Mouse (Mus musculus) mature B cell (primary cell): Measurements from ENCODE around the gene Apbb2.

Experiments
- in situ Hi-C: fragments of 300-500 bp; cut with MboI; formaldehyde crosslinking; loops from 2 replicates; pipeline ENCODE4 v1.14.3; 2019

Gene Apbb2

DNA sequence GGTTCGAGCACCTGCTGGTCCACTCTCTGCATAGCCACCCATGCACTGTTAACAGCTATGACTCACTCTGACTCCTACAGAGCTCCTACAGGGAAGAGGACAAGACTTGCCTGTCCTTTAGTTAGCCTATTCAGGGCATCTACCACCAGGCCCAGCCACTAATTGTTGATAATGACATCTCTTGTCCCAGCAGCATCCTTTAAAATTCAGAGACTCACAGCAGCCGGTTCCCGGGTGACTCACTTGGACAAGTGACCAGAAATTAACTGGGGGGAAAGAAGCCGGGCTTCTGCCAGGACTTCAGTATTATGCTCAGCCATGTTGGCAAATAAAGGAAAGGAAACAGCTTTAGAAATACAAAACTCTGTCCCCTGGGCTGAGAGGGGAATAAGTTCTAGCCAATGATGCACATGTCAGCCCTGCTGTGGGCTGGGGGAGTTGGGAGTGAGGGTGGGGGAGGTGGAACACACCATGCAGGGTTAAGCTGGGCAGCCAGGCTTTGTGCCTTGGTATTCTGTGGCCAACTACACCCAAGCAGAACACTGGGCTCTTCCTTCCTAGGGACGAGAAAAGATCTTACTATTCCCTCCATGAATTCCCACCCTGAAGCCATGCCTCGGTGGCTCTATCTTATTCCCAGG is 233.7 kb downstream of the Apbb2 start:
- in situ Hi-C loops: no loop called here

DNA sequence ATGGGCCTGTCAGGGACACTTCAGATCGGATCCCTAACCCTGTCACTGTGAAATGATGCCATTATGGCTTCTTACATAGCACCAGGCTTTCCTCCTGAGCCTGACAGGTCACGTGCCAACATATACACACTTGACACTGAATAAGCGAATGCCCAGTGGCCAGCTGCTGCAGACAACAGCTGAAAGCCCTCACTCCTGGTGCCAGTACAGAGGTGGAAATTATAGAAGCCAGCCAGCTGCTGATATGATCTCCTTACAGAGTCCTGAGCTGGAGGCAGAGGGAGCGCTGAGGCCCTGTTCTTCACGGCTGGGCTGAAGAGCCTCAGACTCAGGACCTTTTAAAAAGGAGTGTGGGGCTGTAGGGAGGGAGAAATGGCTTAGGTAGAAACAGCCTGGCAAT is 234.5 kb downstream of the Apbb2 start:
- in situ Hi-C loops: no loop called here

DNA sequence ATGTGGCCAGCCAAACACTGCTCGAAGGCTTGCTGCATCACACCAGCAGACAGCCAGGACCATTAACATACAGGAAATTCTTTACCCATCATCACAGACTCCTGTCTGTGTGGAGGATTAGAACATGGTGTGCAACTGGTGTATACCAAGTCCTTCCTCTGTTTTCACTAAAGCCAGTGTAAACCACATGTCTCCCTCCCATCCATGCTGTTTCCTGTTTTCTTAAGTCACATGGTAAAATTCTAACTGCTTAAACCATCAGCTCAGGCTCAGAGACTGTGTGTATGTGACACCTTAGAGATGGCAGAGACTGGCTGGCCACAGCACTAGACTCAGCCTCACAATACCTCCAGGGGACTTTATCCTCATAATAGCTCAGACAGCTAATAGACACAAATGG is 236.5 kb downstream of the Apbb2 start:
- in situ Hi-C loops: no loop called here

DNA sequence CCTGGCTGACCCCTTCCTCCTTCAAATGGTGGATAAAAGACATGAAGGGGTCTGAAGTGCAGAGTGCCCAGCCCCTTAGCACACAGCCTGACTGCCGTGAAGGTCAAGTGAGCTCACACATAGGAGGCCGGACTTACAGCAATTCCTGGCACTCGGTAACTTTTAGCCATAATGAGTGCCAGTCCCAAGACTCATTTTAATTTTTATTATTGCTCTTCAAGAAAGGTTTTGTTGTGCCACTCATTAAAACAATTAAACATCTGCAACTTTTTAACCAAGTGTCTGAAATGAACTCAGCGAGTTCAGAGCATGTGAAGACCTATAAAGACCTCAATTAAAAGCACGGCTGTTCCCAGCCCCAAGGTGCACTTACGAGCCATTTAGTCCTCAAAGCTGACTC is 239.6 kb downstream of the Apbb2 start:
- in situ Hi-C loops: no loop called here

DNA sequence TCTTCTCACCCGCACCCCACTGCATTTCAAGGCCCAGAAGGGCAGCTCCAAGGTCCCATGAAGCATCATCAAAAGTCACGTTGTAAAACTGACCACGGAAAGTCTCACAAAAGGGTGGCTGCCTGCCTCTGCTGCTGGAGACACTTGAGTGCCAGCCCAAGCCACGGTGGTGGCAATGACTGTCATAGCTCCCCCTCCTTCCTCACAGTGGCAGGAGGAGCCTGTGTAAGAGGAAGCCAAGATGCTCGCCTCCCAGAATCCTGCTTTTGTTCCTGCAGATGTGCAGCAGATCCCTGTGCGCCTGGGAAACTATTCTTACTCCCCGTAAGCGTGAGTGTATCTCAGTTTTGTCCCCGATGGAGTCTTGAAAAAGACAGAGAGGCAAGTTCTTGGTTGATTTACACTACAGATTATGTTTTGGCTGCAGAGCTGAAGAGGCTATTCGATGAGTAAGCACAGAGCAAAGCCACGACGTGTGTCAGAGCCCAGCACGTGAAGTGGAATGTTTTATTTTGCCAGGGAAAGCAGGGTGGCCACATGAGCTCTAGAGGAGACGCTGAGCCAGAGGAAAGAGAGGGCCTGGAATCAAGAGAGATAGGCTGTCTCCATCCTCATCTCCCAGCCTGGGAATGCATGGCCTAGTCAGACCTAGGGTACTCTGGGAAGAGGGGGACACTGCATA is 241.9 kb downstream of the Apbb2 start:
- in situ Hi-C loops: no loop called here

DNA sequence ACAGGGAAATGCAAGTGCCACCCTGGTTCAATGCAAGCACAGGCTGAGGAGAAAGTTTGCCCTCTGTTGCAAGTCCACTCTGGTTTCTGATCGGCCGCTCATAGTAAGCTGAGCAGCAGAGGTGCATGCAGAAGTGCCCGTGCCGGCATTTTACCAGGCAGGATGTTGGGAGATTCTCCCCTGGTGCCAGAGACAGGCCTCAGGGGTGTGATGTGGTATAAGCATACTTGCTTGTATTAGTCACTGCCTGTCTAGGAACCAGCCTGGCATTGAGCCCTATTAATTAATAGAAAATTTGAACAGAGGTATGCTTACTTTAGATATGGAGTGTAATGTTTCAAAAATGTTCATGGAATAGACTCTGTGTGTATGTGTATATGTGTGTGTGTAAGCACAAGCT is 244.2 kb downstream of the Apbb2 start:
- in situ Hi-C loops: no loop called here

DNA sequence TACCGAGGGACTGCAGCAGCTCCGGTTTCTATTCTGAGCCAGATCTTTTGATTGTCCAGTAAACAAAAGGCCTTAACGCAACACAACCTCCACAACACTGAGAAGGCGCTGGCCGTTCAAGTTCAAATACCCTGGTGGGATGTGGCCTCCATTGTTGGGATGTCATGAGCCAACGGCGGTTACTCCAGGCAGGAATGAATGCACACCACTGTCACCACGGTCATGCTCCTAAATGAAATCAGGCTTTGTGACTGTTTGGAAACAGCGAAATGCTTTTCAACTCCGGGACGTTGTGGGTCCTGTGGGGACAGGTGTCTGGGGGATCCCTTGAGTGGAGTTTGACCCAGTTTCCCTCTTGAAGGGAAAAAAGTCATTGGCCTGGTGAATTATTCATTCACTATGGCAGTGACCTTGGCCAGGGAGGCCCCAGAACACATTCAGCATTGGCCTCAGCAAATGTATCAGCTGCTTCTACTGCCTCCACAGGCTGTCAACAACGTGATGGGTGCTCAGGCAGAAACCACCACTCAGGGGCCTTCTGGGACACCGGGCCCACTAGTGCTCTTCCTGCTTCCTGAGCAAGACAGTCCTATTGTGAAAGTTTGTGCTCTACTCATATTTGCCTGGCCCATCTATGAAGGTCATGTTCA is 244.9 kb downstream of the Apbb2 start:
- in situ Hi-C loops: no loop called here

DNA sequence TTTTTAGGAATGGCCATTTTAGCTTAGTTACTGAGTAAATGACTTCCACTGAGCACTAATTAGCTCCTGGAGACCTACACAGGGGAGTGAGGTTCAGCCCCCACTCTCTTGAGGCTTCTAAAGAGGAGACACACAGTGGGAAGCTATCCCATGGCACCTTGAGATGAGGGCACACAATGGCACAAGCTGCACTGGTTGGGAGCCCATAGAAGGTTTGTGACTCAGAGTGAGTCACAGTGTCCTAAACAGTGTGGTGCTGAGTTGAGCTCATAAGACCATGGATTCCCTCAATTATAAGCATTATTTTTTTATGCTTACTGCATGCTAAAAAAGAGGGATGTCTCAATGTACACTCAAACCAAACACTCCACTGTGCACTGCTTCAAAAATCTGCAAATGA is 247.5 kb downstream of the Apbb2 start:
- in situ Hi-C loops: no loop called here

DNA sequence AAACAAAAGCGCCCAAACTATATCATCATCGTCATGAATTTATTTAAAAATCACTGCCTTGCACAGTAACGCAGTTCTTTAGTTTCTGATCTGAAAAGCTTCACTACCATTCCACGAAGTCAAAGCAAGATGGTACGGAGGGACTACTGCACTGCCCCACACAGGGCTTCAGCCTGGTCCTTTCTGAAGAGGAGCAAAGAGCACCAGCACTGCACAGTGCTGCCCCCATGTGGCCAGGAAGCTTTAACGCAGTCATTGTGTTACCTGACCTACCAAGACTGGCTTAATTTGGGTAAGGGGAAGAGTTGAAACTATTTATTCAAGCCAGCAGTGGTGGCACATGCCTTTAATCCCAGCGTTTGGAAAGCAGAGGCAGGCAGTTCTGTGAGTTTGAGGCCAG is 249.6 kb downstream of the Apbb2 start:
- in situ Hi-C loops: no loop called here

DNA sequence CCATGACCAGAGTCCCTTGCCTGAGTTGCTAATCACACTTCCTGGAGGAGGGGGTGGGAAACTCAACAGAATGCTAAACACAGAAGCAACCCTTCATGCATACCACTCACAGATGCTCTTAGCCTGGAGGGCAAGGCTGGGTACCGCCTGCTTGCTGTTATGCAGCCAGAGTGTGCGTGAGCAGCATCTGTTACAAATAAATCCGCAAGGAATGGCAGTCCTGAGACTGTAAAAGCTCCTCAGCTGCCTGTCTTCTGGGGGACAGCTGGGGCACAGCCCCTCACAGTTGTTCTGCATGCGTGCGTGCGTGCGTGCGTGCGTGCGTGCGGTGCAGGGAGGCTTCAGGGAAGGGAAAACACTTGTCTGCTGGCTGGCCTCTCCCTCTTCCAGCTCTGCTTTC is 250.9 kb downstream of the Apbb2 start:
- in situ Hi-C loops: no loop called here

DNA sequence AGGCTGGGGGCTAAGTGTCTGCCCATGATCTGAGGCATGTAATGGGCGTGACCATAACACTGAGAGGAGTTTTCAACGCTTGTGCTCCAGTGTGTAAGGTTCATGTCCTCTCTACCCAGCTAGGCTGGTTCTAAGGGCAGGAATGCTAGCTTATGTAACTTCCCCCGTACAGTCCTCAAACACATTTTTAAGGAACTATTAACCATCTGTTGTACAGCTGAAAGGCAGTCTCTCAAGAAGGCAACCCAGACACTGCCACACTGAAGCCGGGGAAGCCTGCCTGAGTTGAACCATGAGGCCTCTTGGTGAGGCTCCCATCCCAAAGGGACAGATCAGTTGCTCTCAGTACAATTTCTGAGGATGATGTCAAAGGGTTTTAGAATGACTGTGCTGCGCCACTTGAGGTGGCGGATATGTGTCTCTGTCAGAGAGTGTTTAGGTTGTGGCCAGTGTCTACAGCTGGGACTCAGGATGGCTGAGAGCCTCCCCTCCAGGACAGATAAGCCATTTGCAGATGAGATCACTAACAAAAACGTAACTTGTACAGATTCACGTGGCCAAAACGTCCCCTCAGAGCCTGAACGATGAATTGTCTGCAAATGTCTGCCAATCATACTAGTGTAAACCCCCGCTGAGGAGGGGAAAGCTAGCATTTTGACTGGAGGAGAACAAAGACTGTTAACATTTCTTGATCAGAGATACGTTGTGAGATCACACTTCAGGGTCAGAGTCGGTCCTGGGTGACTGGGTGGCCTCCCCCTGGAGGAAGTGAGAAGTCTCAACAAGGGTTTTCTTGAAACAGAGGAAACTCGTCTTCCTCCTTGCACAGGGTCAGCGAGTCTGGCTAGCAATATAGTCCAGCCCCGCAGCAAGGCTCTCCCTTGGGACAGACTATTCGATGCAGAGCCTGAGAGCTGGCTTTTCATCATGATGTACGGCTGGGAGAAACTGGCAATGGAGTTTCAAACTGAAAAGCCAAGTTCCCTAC is 255.0 kb downstream of the Apbb2 start:
- in situ Hi-C loops: no loop called here

DNA sequence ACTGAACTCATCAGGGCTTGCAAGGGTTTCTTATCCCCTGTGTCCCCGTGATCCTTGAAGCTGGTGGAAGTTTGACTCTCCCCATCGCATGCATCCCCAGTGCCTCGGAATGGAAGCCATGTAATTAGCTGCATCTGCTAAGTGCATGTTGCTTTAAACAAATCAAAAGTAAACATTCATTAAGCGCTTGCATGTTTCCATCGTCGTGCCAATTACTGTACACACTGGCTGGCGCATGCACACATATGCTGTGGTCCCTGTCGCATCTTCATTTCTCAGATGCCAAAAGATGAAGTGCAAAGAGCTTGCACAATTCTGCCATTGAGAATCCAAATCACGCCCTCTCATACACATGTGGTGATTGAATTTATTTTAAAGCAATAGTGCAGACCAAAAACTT is 257.8 kb downstream of the Apbb2 start:
- in situ Hi-C loops: no loop called here

DNA sequence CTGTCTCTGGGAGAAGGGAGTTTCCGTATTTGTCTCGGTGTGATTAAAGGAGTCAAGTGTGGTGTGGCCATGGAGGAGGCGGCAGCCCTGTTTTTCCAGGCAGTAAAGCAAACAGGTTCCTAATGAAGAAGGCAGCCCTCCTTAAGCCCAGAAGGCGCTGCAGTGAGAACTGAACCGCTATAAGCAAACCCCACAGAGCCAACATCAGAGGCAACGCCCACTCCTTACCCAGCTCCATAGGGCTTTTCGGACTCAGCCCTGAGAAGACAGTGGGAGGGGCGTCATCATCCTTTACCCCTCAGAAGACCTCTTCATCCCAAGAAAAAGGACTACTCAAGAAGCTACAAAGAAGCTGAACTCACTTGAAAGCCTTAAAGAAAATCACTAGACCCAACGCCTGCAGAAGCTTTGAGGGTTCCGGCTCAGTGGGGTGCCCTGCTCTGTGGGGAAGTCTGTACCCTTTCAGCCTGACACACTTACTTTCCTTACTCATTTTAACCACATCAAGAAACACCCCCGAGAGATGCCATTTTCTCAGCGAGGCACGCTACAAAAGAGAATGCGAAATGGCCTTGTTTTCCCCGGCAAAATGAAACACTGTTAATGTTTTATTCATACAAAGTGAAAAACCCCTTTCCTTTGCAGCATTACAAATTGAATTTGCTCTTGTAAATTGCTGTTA is 258.7 kb downstream of the Apbb2 start:
- in situ Hi-C loops: no loop called here

DNA sequence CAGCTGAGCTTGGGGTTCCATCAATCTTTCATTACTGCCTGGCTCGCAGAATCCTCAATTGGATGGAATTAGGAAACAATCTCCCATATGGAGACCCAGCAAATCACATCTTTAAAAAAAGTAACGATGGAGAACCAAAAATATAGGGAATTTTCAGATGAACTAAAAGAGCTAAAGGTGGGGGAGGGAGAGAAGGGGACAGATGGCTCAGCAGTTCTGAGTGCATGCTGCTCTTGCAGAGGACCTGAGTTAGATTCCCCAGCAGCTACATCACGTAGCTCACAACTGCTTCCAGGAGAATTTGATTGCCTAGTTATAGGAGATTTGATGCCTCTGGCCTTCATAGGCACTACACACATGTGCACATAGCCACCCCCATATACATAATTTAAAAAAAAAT is 263.4 kb downstream of the Apbb2 start:
- in situ Hi-C loops: no loop called here

DNA sequence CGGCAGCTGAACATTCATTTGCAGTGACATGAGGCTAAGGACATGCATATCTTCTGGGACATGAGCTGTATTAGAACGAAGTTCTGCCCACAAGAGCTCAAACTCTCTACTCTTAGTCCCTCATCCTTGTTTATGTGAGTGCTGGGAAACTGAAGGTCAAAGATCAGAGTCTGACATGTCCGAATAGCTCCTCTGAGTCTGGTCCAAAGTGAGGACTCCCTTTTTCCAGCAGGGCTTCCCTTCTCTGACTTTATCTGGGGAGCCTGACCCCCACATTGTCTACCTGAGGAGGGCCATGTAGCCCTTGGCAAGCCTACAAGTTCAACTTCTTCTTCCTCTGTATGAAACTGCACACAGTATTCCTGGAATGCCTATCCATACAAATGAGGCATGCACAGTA is 264.7 kb downstream of the Apbb2 start:
- in situ Hi-C loops: no loop called here

DNA sequence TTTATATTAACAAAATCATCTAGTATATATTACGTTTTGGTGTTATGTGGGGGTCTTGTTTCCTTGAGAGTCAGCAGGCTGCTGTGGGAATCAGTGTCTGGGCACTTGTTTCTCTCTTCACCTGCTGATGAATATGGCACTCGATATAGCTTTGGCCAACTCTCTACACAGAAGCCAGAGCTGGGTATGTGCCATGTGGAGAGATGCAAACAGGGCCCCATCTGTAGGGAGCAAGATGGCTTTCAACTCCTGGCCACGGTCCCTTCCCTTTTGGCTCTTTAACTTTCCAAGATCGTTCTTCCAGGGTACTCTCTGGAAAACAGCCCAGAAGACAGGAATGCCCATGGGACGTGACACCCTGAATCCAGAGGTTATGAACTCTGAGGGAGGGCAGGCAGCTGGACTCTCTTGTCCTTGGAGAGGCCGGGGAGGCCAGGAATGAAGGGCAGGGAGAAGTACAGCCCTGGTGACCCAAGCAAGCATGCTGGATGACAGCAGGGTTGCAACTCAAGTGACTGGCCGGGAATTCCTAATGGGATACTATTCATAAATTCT is 266.7 kb downstream of the Apbb2 start:
- in situ Hi-C loops: no loop called here

DNA sequence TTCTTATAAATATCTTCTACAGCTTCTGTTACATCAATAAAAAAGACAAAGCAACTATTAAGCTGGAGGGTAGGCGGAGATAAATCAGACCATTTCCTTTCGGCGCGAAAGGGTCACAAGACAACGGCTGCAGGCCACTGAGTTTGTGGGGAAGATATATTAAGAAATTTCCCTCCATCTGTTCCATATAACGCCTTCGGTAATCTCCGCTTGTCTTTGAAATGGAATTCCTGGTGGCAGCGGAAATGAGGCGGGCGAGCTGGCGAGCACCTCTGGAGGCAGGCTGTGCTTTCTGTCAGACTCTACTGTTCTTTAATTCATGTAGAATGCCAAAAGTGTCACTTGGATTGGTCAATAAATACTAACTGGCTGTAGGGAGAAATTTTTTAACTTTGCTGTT is 267.5 kb downstream of the Apbb2 start:
- in situ Hi-C loops: no loop called here

DNA sequence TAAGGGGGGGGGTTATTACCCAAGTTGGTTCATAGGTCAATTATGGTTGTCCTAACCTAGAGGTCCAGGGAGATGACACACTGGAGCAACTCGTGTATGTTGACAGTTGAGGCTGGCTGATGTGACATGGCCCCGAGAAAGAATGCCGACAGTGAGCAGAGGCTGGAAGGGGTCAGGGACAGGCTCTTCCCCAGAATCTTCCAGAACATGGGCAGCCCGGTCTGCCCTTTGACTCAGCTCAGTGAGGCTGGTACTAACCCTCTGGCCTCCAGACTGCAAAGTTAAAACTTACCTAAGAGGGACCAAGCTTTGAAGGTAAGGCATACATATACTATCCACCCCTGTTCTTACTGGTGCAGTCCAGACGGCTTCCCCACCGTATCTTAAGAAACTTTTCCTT is 268.0 kb downstream of the Apbb2 start:
- in situ Hi-C loops: no loop called here

DNA sequence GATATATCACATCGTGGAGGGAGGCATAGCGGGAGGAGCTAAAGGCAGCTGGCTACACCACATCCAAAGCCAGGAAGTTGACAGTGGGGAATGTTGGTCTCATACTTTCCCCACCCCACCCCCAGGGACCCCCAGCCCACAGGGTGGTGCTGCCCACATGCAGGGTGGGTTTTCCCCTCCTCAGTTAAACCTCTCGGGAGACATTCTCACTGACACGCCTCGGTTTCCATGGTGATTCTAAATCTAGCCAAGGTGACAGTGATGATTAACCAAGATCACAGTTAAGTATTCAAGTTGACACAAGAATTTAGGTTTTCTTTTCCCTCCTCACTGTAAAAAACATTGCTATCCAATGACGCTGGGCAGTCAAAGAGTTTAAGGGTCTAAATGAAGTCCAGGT is 270.2 kb downstream of the Apbb2 start:
- in situ Hi-C loops: no loop called here

DNA sequence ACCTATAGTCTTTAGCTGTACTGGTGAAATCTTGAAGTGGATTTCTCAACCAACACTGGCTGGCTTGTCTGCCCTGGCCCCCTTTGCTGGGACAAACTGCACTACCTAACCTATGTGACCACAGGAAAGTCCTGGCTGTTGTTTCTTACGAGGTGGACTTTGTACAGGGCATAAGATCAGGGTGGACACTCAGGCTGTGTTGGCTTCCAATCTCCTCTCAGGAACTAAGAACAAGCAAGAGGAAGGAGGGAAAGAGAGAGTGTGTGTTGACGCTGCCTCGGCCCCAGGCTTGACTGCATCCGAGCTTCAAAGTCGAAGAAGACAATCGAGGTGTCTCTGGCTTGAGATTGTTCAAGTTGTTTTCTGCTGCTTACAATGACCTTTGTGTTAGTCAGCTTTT is 271.8 kb downstream of the Apbb2 start:
- in situ Hi-C loops: no loop called here

DNA sequence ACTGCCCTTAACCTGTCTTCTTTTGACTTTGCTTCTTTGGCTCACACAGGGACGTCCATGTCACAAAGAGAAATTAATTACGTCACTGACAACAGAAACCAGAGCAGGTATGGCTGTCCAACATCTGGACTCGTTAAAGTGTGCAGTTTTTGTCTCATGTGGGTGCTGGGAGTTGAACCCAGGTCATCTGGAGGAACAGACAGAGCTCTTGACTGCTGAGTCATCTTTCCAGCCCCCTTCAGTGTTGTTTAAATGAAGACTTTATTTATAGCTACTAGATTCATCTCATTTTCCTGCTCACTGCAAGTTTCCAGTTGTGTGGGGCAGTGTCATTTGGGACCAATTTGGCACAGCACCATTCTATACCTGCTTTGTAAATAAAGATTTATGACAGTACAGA is 273.4 kb downstream of the Apbb2 start:
- in situ Hi-C loops: no loop called here
